8 mouse cellular contexts compared by ENCODE assay signal in the genomic region with DNA sequence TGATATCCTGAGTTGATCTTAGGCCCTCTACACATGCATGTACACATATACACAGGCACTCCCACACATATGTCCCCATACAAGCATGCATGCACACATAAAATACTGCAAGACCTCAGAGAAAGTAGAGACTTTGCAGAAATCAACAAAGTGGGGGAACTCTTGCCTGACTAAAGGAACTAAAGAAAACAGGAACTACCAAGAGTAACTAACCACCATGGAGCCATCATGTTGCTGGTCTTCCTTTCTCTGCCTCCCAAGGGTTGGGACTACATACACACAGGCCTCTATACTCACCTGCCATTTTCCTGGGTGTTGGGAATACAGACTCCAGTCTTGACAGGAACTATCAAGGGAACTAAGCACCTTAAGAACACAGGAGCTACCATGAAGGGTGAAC.
"Had no signal": no experiment of that assay in that cellular context is flagged by ENCODE, and none has a peak within 500 bp of the region (broad histone marks: within the 10 kb centered on the region; RNA-seq: fewer than 3 reads in every experiment).

No protein-coding gene starts in this region.

- ATAC-seq: intestine, embryonic 16.5 days had no signal

- DNase-seq: kidney, adult 2 months; layer of hippocampus, adult 9-11 months; lung, embryonic 14.5 days; lung, postnatal 14 days; midbrain, embryonic 14.5 days; spleen, adult 18-20 months; thymus, postnatal 4 days had no signal
